Mouse (Mus musculus) stomach, embryonic 14.5 days (tissue): ENCODE measurements around the gene Gm28041. TPM values are rescaled to one million over a fixed set of nuclear protein-coding genes. Genes with fewer than 3 reads are reported as not detected.
"Not testable (repeated sequence)": the region's sequence is repeated elsewhere in the genome, so short reads cannot be mapped to it uniquely, and the experiment has no call there.

Experiments used
- ATAC-seq: fragments of 200-750 bp; cut with Nextera tagmentation; 2 replicates; pipeline ENCODE4 v1.8.0; 2017; ENCODE audit warnings: low read depth, moderate TSS enrichment; ENCODE audit not compliant: insufficient number of reproducible peaks, insufficient read depth, low FRiP score
- H3K27ac ChIP-seq: fragments of 300-500 bp; sonication (generic); 2 replicates; pipeline ENCODE4 v1.5.1; 2014; ENCODE audit warnings: mild to moderate bottlenecking, low read length, moderate library complexity, mixed read lengths
- H3K27me3 ChIP-seq: fragments of 300-500 bp; sonication (generic); 2 replicates; pipeline ENCODE4 v1.6.1; 2014; ENCODE audit warnings: low read length, control low read depth, mixed read lengths; ENCODE audit not compliant: control insufficient read depth, insufficient read depth
- H3K36me3 ChIP-seq: fragments of 300-500 bp; sonication (generic); 2 replicates; pipeline ENCODE4 v1.6.1; 2014; ENCODE audit warnings: mild to moderate bottlenecking, control low read depth, low read length, moderate library complexity, mixed read lengths; ENCODE audit not compliant: control insufficient read depth, insufficient read depth
- H3K4me1 ChIP-seq: fragments of 300-500 bp; sonication (generic); 2 replicates; pipeline ENCODE4 v1.6.1; 2014; ENCODE audit warnings: low read length, control low read depth, mixed read lengths; ENCODE audit not compliant: control insufficient read depth, insufficient read depth
- H3K4me2 ChIP-seq: fragments of 300-500 bp; sonication (generic); replicated peaks from 2 replicates; pipeline ENCODE4 v1.6.1; 2014; ENCODE audit warnings: low read depth, low read length, control low read depth
- H3K4me3 ChIP-seq: fragments of 300-500 bp; sonication (generic); 2 replicates; pipeline ENCODE4 v1.5.1; 2014; ENCODE audit warnings: low read depth, low read length, control low read depth
- H3K9ac ChIP-seq: fragments of 300-500 bp; sonication (generic); replicated peaks from 2 replicates; pipeline ENCODE4 v1.6.1; 2014; ENCODE audit warnings: low read depth, mild to moderate bottlenecking, control low read depth, low read length, moderate library complexity, mixed read lengths
- H3K9me3 ChIP-seq: fragments of 300-500 bp; sonication (generic); 2 replicates; pipeline ENCODE4 v1.6.1; 2016; ENCODE audit warnings: low read depth, low read length, control low read depth; ENCODE audit not compliant: control insufficient read depth
- WGBS: fragments of 180-500 bp; shearing (Covaris S2); extraction: QIAGEN DNeasy Blood & Tissue Kit; methylation state at CpG from one replicate; pipeline ENCODE4 v1.1.7; 2014; 5-methylcytosine and 5-hydroxymethylcytosine counted together
- polyA plus RNA-seq: library from polyadenylated mRNA; unstranded; fragments of >200 nt; fragmentation: Nextera tagmentation; extraction: Ambion mirVana; gene quantifications from 2 replicates; pipeline ENCODE4 v1.2.1, GENCODE M21; 2014

The Gm28041 gene
- 0.62 and 0.91 TPM in 2 replicates for polyA plus RNA-seq

GRCm38 (mm10) chr13:67375050-67375911 lies at the start of gene Gm28041, which contains the start of gene Zfp456:
Gene Gm28041 (minus strand): TSS chr13:67375733.
Gene Zfp456 (minus strand): TSS chr13:67375810.
- H3K4me1 ChIP-seq, H3K9ac ChIP-seq, H3K27ac ChIP-seq, H3K27me3 ChIP-seq, H3K36me3 ChIP-seq, H3K9me3 ChIP-seq: not testable (repeated sequence)
- 13% methylated on average over 13 of the region's 15 CpGs for WGBS
- ATAC-seq: peak; percentile 96
- Histone ChIP-seq H3K4me3 (peak within 1 kb of the TSS; percentile 34), H3K4me2 (peak within 1 kb of the TSS; percentile 36)

DNA sequence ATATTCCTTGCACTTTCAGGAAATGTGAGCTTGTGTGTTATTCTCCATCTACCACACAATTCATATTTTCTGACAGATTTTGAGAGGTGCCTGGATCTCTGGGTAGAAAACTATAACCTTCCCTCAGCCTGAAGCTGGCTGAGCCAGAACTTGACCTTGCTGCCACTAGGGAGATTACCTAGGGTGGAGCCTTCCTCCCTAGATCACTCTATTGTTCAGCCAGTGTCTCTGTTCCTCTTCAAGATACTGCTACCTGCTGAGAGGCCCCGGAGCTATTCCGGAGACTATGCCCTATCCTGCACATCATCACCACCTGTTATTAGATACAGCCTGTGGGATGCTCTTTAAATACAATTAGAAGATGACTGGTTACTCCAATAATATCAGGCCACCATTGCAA lies 47.0 kb upstream of the Gm28041 start:
- not testable (repeated sequence) for H3K4me3 ChIP-seq, H3K9ac ChIP-seq, H3K27ac ChIP-seq, H3K4me1 ChIP-seq, H3K36me3 ChIP-seq, ATAC-seq, H3K4me2 ChIP-seq, H3K9me3 ChIP-seq, H3K27me3 ChIP-seq
- 80% methylated on average over 2 of the region's 2 CpGs for WGBS

DNA sequence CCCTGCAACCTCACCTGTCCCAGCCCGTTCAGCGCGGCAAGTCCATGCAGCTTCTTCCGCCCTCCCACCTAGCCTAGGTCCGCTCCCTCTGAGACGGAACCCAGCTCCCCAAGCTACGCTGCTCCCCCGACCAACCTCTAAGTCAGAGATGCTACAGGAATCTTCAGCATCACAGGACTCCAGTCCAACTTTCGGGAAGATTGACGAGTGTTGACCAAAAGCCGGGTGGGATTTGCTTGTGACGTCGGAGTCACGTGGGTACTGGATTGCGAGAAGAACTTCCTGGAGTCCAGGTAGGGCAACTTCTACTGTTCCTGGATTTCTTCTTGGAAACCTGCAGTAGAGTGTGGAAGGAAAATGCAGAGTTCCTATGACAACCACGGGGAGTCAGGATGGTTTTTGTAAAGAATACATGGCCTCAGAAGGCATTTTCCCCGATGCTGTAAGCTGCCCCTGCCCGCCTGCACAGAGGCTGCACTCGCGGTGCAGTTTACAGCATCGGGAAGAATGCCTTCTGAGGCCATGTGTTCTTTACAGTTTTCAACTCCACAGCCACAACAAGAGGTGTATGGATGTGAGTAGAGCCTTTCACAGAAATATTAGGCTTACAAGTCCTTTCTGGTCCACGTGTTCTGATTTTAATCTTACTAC lies 45.8 kb upstream of the Gm28041 start, which contains the start of gene Zfp459:
TSS of gene Zfp459 (minus strand) at position 212 of the 651 bp plus-strand sequence.
- H3K27ac ChIP-seq: no peak within 1 kb of the TSS
- H3K9me3 ChIP-seq: no peaks in the 10 kb centered on the region
- peak within 1 kb of the TSS; percentile 49 for H3K4me3 ChIP-seq
- H3K27me3 ChIP-seq: no peaks in the 10 kb centered on the region
- no peaks in the 10 kb centered on the region for H3K4me1 ChIP-seq
- peak within 1 kb of the TSS; percentile 79 for H3K4me2 ChIP-seq
- H3K9ac ChIP-seq: peak within 1 kb of the TSS; percentile 55
- H3K36me3 ChIP-seq: no peaks in the 10 kb centered on the region
- 2% methylated on average over 22 of the region's 22 CpGs for WGBS
- peak; percentile 90 for ATAC-seq

GRCm38 (mm10) chr13:67420558-67421206 lies 45.1 kb upstream of the Gm28041 start:
- peak overlapping the region; percentile 55 for H3K9ac ChIP-seq
- H3K9me3 ChIP-seq: no peaks in the 10 kb centered on the region
- H3K36me3 ChIP-seq: no peaks in the 10 kb centered on the region
- no peak for ATAC-seq
- H3K4me3 ChIP-seq: peak overlapping the region; percentile 49
- H3K4me2 ChIP-seq: peak overlapping the region; percentile 79
- H3K27ac ChIP-seq: no peak overlapping the region
- no peaks in the 10 kb centered on the region for H3K4me1 ChIP-seq
- no peaks in the 10 kb centered on the region for H3K27me3 ChIP-seq
- 28% methylated on average over 11 of the region's 11 CpGs for WGBS

GRCm38 (mm10) chr13:67416811-67417210 lies 41.3 kb upstream of the Gm28041 start:
- Histone ChIP-seq H3K4me3 (no peak overlapping the region), H3K4me1 (no peaks in the 10 kb centered on the region), H3K27ac (no peak overlapping the region), H3K36me3 (no peaks in the 10 kb centered on the region), H3K4me2 (no peak overlapping the region), H3K9me3 (no peaks in the 10 kb centered on the region), H3K27me3 (no peaks in the 10 kb centered on the region), H3K9ac (no peak overlapping the region)
- ATAC-seq: no peak
- 87% methylated on average over 3 of the region's 3 CpGs for WGBS

DNA sequence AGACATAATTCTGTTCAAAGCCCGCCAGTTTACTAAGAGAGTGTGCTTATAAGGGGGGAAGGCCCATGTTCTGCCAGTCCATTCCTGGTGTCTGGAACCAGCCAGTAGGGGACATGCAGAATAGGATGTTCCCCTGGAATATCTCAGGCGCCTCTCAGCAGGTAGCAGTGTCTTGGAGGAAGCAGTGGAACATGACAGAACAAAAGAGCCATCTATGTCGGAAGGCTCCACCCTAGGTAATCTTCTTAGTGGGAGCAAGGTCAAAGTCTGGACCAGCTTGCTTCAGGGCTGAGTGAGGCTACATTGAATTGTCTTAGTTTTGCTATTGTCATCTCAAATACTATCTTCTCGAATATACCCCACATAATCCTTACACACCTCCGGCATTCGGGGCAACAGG lies 40.2 kb upstream of the Gm28041 start:
- Histone ChIP-seq H3K27ac (no peak overlapping the region), H3K27me3 (no peaks in the 10 kb centered on the region), H3K4me2 (no peak overlapping the region), H3K9me3 (no peaks in the 10 kb centered on the region), H3K36me3 (no peaks in the 10 kb centered on the region), H3K4me3 (no peak overlapping the region), H3K4me1 (no peaks in the 10 kb centered on the region), H3K9ac (no peak overlapping the region)
- ATAC-seq: no peak
- WGBS: 90% methylated on average over 6 of the region's 6 CpGs

DNA sequence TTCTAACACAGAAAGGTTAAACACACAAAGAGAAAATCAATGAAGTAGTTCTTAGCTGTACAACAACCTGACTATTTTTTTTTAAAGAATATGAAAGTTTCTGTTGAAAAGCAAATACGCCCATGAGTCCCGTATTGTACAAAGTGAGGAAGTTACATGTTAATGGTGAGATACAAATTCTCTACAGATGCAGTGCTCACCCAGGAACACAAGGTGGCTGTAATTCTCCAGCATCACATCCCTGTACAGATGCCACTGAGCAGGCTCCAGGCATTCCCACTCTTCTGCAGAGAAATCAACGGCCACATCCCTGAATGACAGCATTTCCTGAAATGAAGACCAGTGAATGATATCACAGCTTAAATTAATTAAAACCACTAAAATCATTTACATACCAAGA lies 38.1 kb upstream of the Gm28041 start:
- H3K27ac ChIP-seq, H3K9ac ChIP-seq, ATAC-seq, H3K4me2 ChIP-seq, H3K27me3 ChIP-seq, H3K9me3 ChIP-seq, H3K4me1 ChIP-seq, H3K36me3 ChIP-seq, H3K4me3 ChIP-seq: not testable (repeated sequence)
- WGBS: 73% methylated on average over 3 of the region's 3 CpGs

- H3K4me3 ChIP-seq: peak within 1 kb of the TSS; percentile 59
- not testable (repeated sequence) for H3K9ac ChIP-seq, H3K9me3 ChIP-seq, H3K27me3 ChIP-seq, H3K36me3 ChIP-seq, H3K4me1 ChIP-seq, H3K27ac ChIP-seq
- peak within 1 kb of the TSS; percentile 36 for H3K4me2 ChIP-seq
- peak; percentile 96 for ATAC-seq
- WGBS: 4% methylated on average over 15 of the region's 16 CpGs
Measured at GRCm38 (mm10) chr13:67399183-67399903, 23.8 kb upstream of the Gm28041 start, which contains the start of gene Zfp429. Gene Zfp429 (minus strand): TSS chr13:67399819.
